Mouse (Mus musculus) thymus, postnatal 14 days (tissue): Measurements from ENCODE around the gene Sema6d.

Experiments
- DNase-seq: peaks from one replicate; pipeline ENCODE4 v3.0.0; 2021

Sema6d gene

DNA sequence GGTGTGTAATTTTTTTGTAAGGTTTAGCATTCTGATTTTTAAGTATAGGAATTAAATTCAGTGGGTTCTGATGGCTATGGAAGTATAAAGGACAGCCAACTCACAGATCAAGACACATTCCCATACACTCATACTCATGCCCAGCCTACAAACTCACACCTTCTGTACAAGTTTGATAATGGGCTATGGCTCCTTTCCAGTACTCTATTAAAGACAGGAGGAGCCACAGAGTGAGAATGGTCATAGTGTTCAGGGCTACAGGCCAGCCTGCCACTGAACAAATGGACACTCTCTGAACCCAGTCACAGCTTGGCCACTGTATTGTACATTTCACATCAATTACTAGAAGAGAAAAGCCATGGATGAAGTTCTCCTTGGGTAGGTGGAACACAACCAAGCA, 583.3 kb downstream of the Sema6d start:
- DNase-seq: no peak

DNA sequence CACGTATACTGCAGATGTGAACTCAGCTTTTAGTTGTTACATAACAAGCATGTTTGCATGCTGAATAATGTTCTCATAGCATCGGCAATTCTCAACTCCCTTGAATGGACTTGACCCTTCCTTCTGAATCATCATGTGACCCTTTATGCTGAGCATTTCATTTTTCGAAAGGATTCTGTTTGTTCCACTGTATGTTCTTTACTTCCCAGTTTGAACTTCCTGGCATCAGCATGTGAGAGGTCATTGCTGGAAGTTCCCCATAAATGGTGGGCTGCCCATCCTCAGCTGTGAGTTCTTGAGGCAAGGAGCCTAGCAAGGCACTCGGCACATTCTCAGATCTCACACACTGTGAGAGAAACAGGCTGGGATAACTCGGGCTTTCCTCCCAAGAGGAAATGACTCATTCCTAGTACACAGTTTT, 594.7 kb downstream of the Sema6d start:
- DNase-seq: no peak

- no peak for DNase-seq
Measured at GRCm38 (mm10) chr2:124690372-124690771, 600.6 kb downstream of the Sema6d start.

- DNase-seq: no peak
Measured at GRCm38 (mm10) chr2:124702621-124703020, 612.9 kb downstream of the Sema6d start.

- DNase-seq: no peak
Measured at GRCm38 (mm10) chr2:124704922-124705321, 615.2 kb downstream of the Sema6d start.

DNA sequence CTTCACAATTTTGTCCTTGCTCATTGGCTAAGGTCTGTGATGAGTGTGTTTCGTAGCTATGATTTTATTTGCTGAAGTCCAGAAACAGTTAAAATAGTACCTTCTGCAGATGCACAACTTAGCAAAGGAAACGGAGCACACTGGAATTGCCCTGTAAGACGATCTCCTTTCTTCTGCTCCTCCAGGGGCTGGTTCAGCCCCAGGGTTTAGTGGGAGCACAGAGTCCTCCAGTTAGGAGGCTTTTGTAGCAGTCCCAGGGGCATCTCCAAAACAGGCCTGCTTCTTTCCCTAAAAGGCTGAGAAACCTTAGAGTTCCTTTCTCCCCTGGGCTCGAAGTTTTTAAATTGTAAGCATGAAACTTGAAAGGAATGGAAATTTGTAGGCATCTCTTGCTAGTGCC, 616.0 kb downstream of the Sema6d start:
- DNase-seq: no peak

GRCm38 (mm10) chr2:124706896-124707295, 617.1 kb downstream of the Sema6d start:
- DNase-seq: no peak
